Mouse (Mus musculus): ENCODE data around the gene B3gntl1.

GRCm38 (mm10) chr11:121672990-121673572 lies at the start of gene B3gntl1:
- TF ChIP-seq CTCF (IDR thresholded peaks at IDR 0.05) (no peak; the same call in 1 of the 2 replicates), POLR2A (IDR thresholded peaks at IDR 0.05; ENCODE audit: insufficient read depth, low read depth, low read length) (peak; percentile 87)

All from heart, adult 2 months (tissue).